Mouse (Mus musculus) ES-CJ7 (cell line): ENCODE data around the gene Patj.
A peak's percentile ranks its signal among the peaks of the same experiment; 100 is the strongest.

Experiments
- DNase-seq: peaks from one replicate; pipeline ENCODE4 v3.0.0; 2011; ENCODE audit warnings: low read depth, low spot score

The Patj gene

DNA sequence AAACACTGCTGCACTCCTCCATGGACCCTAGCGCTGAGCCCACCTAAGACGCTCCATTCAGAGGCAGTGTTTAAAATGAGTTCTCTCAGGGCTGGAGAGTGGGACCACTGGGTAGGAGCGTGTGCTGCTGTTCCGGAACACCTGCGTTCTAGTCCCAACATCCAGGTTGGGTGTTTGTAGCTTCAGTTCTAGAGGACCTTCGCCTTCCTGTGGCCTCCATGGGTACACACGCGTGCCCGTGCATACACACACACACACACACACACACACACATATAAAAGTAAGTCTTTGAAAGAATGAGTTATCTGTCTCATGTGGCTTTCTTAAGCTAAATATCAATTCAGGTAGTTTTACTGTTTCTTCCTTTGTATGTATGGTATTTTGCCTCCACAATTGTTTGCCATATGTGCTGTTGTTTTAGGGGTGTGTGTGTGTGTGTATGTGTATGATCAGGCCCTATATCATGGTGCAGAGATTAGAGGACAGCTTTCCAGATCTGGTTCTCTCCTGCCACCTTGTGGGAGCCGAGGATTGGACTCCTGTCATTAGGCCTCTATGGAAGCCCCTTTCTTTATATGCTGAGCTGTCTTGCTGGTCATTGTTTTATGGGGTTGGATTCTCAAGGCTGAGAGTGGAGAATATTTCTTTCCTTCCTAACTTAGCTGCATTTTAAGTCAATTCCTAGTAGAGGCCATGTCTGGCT is 49.0 kb downstream of the Patj start:
- peak; percentile 16 for DNase-seq

DNA sequence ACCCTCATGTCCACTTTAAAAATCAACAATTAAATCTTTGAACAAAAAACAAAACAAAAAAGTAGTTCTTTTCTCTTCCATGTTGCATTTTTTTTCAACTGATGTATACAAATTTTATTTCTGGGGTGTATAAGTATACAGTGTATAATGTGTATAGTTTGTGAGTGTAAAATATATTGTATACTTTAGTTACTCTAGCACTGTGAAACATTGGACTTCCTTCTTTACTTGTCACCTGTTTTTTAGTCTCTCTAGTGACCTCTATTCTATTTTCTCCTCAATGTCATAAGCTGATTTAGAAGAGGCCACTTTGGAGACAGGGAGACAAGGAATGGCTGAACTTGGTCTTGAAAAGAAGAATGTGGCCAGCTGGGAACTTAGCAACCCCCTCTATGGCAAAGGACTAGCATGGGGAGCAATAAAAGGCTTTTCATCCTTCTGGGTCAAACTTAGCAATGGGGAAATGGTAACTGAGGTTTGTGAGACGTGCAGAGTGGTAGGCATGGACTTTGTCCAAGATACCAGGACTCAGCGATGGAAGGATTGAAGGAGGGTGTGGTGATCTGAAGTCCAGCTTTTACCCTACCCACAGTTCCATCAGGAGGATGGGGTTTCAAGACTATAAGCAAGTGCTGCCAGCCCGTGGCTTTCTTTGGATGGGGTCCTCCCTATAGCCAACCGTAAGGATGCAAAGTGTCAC is 54.1 kb downstream of the Patj start:
- DNase-seq = no peak

DNA sequence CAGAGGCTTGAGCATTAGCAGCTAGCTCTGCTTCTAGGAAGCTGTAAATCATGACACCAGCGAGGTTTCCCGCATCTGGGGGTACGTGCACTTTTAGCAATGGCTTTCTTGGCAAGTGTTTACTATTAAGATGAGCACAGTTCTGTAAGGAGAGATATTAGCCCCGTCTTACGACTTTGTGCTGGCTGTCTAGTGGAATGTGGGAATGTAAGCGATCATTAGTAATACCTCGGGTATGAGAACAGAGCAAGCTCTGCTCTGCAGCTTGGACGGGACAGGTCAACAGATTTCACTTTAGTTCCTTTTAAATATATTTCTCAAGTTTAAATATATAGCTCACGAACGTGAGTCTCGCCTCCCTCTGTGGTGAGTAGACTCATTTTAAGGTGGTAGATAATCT is 54.7 kb downstream of the Patj start:
- no peak for DNase-seq

DNA sequence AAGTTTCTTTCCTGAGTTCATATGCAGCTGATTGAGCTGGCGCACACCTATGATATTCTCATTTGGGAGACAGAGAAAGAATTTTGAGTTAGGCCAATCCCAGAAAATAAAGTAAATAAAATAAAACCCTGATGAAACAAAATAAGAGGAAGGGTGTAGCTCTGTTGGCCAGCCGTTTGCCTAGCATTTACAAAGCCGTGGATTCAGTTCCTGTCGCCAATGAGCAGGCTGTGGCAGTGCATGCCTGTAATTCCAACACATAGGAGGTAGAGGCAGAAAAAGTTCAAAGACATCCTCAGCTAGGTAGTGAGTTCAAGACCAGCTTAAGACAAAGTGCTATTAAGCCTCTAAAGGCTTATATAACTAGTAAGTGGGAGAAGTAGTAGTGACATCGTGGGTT is 55.2 kb downstream of the Patj start:
- no peak for DNase-seq

DNA sequence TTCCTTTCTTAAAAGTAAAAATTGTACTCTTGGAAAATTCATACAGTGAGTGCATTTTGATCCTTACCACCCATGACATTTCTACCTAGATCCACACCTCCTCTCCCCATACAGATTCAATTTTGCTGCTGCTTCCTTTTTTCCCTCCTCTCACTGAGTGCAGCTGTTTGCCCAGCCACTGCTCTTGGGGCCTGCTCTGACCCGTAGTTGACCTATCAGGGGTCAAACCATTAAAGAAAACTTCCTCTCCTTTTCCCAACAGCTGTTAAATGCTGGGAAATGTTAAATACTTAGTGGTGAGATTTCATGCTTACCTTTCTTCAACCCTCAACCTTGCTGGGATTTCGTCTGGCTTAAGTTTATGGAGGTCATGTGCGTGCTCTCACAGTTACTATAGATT is 55.7 kb downstream of the Patj start:
- no peak for DNase-seq

GRCm38 (mm10) chr4:98452725-98453124 is 57.1 kb downstream of the Patj start:
- DNase-seq = no peak

GRCm38 (mm10) chr4:98453231-98453630 is 57.6 kb downstream of the Patj start:
- DNase-seq = no peak

DNA sequence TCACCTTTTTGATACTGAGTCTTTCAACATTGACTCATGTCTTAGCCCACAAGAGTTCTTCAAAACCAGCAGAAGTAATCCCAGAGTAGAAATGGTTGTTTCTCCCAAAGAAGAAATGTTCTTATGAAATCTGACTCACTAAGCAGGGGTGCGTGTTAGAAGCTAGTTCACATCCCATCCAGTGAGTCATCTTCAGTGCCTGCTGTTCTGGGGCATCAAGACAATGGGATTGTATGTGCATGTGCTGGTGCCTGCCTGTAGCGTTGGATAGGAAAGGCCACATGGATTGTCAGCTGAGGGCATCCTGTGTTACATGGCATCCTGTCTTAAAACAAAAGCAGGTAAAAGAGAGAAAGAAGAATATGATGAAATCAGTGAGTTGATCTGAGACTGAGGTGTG is 59.8 kb downstream of the Patj start:
- no peak for DNase-seq

- no peak for DNase-seq
These were observed 60.3 kb downstream of the Patj start for GRCm38 (mm10) chr4:98455910-98456309.

DNA sequence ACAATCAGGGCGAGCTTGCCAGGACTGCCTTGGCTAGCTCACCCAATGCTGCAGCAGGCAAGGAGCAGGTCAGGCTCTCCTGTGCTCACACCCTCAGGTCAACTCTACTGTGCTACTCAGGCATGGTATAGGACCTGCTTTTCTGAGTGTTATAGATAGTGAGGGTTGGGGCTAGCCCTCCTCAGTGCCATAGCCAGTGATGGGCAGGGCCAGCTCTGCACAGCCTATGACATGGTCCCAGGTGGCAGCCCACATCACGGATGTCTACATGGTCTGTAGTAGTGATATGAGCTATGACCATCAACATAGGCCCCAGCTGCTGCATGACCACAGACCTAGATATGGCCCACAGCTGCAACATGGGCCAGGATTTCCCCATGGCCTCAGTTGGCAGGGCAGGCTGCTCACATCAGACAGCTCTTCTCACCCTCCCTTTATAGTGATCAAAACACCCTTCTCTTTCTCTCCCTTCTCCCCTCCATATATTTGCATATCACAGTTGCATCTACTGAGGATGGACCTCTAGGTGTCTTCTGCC is 66.3 kb downstream of the Patj start:
- no peak for DNase-seq

GRCm38 (mm10) chr4:98465476-98465875 is 69.9 kb downstream of the Patj start:
- no peak for DNase-seq

- no peak for DNase-seq
These were observed 70.3 kb downstream of the Patj start for GRCm38 (mm10) chr4:98465886-98466285.

GRCm38 (mm10) chr4:98471376-98471775 is 75.8 kb downstream of the Patj start:
- no peak for DNase-seq

DNA sequence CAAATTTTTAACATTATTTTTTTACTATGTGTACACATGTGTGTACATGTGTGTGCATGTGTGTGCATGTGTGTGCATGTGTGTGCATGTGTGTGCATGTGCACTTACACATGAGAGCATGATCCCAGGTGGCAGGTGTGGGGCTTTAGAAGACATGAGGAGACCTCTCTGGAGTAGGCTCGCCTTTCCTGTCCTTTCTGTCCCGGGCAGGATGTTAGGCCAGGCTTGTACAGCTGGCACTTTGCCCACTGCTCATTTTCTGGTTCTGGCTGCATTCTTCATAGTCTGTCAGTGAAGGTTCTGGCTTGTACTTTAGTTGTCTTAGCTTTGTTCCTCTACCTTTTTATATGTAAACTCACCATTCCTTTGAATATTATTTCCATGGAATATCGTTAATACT is 77.9 kb downstream of the Patj start:
- DNase-seq = no peak

DNA sequence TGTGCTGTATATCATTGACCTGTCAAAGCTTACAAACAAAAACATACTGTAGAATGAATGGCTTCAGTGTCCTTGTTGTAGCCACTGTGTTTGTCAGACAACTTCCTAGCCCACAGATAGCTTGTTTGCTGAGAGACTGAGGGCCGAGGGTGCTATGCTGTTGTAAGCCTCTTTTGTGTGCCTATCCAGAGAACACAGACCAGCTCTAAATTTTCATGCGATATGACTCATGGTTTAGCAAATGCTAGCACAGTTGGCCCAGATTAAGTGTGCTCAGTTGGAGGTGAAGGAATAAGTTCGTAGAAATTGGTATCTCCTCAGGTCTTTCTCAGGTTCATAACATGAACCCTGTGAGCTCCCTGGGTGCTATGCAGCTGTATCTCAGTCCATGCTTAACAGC is 82.4 kb downstream of the Patj start:
- DNase-seq = no peak

DNA sequence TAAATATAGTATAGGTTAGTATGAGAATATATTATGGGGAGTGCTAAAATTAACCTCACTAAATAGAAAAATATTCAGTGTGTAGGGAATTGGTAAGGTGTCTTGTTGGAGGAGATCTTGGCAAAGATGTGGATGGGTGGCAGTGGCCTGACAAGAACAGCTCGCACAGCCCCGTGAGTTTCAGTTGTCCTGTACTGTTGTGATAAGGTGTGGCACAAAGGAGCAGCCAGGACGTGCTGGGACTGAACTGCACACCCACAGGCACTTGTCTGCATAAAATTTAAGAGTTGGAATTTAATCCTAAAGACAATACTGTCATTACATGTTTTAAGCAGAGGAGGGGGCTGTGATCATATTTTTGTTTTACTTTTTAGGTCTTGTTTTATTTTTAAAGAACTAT is 90.9 kb downstream of the Patj start:
- DNase-seq = no peak

- DNase-seq = peak; percentile 31
These were observed 91.3 kb downstream of the Patj start for GRCm38 (mm10) chr4:98486901-98487300.

- DNase-seq = no peak
These were observed 93.8 kb downstream of the Patj start for GRCm38 (mm10) chr4:98489386-98489785.

GRCm38 (mm10) chr4:98498341-98498740 is 102.8 kb downstream of the Patj start:
- no peak for DNase-seq

GRCm38 (mm10) chr4:98500182-98500581 is 104.6 kb downstream of the Patj start:
- DNase-seq = peak; percentile 54

- no peak for DNase-seq
These were observed 105.3 kb downstream of the Patj start for GRCm38 (mm10) chr4:98500875-98501274.

GRCm38 (mm10) chr4:98504743-98505142 is 109.2 kb downstream of the Patj start:
- peak; percentile 64 for DNase-seq
